ENCODE assay signal across 9 mouse cellular contexts in genomic region chr11:61526872-61527271, GRCm38 (mm10). TPM values are rescaled to one million over a fixed set of nuclear protein-coding genes. Genes with fewer than 3 reads are reported as not detected.
A peak's percentile ranks its signal among the peaks of the same experiment; 100 is the strongest.
DNase-seq lines count a peak whose midpoint lies in the region; ATAC-seq and TF ChIP-seq lines count a peak whose summit lies in the region.
"Had no signal": no experiment of that assay in that cellular context is flagged by ENCODE, and none has a peak within 500 bp of the region (broad histone marks: within the 10 kb centered on the region; RNA-seq: fewer than 3 reads in every experiment).

No protein-coding gene starts in this region.

- TF ChIP-seq CTCF in stomach, postnatal 0 days (IDR thresholded peaks at IDR 0.05; ENCODE audit: low read depth), result no peak

- H3K9ac ChIP-seq in stomach, postnatal 0 days (ENCODE audit: low read length), result no peak overlapping the region

- no peaks in the 10 kb centered on the region for H3K4me1 ChIP-seq in stomach, postnatal 0 days (replicated peaks; ENCODE audit: control insufficient read depth, insufficient read depth)

- no peak overlapping the region for H3K4me3 ChIP-seq in stomach, postnatal 0 days (ENCODE audit: low read depth, low read length)

- peaks cover 7% of the 10 kb centered on the region; the same call in 1 of the 2 replicates for H3K36me3 ChIP-seq in stomach, postnatal 0 days (ENCODE audit: control insufficient read depth, insufficient read depth, low read length)

- H3K27ac ChIP-seq in stomach, postnatal 0 days (replicated peaks), result no peak overlapping the region

- H3K27me3 ChIP-seq in stomach, postnatal 0 days (ENCODE audit: control insufficient read depth, insufficient read depth, low read length), result no peaks in the 10 kb centered on the region

- no peak for ATAC-seq in stomach, postnatal 0 days (ENCODE audit: low FRiP score, low TSS enrichment)
- ATAC-seq: inflammation-experienced regulatory T-cells, adult 6 months had no signal

- H3K4me2 ChIP-seq in stomach, postnatal 0 days (replicated peaks; ENCODE audit: low read depth), result no peak overlapping the region

- H3K9me3 ChIP-seq in stomach, postnatal 0 days (ENCODE audit: control insufficient read depth, low read length), result no peaks in the 10 kb centered on the region

- no peak for TF ChIP-seq EP300 in stomach, postnatal 0 days (optimal IDR thresholded peaks at IDR 0.05)

- peak; percentile 16 to 33 for DNase-seq in kidney, postnatal 36 days
- DNase-seq in kidney, postnatal 14 days, result no peak
- DNase-seq in MN1 (ENCODE audit: low spot score) (peak; percentile 61), R1 (ENCODE audit: low read depth, low spot score) (peak; percentile 31)
- peak; percentile 89 for DNase-seq in cerebellum, adult 9-11 months
- no peak for DNase-seq in stomach, postnatal 0 days (ENCODE audit: low spot score)
- no peak for DNase-seq in thymus, postnatal 25 days
- DNase-seq: thymus, postnatal 4 days had no signal

- 62% methylated on average over 1 of the region's 1 CpGs for WGBS in stomach, postnatal 0 days

RNA-seq across cellular contexts. Expression of gene B9d1, which starts 21.9 kb away (rescaled TPM):
- 11.3 and 11.9 TPM in 2 replicates for polyA plus RNA-seq in stomach, postnatal 0 days (2015; fragmentation: Nextera tagmentation; extraction: Ambion mirVana)

RNA-seq across cellular contexts. Expression of gene Mapk7, which starts 32.7 kb away (rescaled TPM):
- 14.5 and 15.4 TPM in 2 replicates for polyA plus RNA-seq in stomach, postnatal 0 days (2015; fragmentation: Nextera tagmentation; extraction: Ambion mirVana)

RNA-seq across cellular contexts. Expression of gene Mfap4, which starts 41.6 kb away (rescaled TPM):
- polyA plus RNA-seq in stomach, postnatal 0 days (2015; fragmentation: Nextera tagmentation; extraction: Ambion mirVana), result 174 and 184 TPM in 2 replicates
- polyA plus RNA-seq: inflammation-experienced regulatory T-cells, adult 6 months had no signal

RNA-seq across cellular contexts. Expression of gene Epn2, which starts 52.6 kb away (rescaled TPM):
- polyA plus RNA-seq in stomach, postnatal 0 days (2015; fragmentation: Nextera tagmentation; extraction: Ambion mirVana), result 15.8 and 17.8 TPM in 2 replicates

Comparison
In these comparisons a context has a peak if more than half of its experiments do, and no peak if none do; other contexts are left out.
1. DNase-seq: peak in kidney, postnatal 36 days (2 of 2), MN1 (single experiment), R1 (single experiment) and cerebellum, adult 9-11 months (single experiment); none in kidney, postnatal 14 days (single experiment), stomach, postnatal 0 days (single experiment) and thymus, postnatal 25 days (single experiment).